Mouse (Mus musculus) kidney, adult 2 months (tissue): Measurements from ENCODE around the gene BC053393.

Experiments used
- CTCF ChIP-seq: fragments of 200-500 bp; conservative IDR thresholded peaks from 2 replicates; pipeline ENCODE4 v1.5.1; 2011; ENCODE audit warnings: low read depth, mild to moderate bottlenecking, control low read depth, low read length, moderate library complexity, mixed read lengths; ENCODE audit not compliant: insufficient read depth, insufficient read length
- POLR2A ChIP-seq: fragments of 200-500 bp; IDR thresholded peaks from one replicate; pipeline ENCODE4 v1.6.1; 2011; ENCODE audit warnings: low read depth, low read length, control low read depth

- no peak for TF ChIP-seq CTCF
- TF ChIP-seq POLR2A = no peak
Observed at GRCm38 (mm10) chr11:46620414-46621168, 49.3 kb downstream of the BC053393 start.
